Mouse (Mus musculus) embryonic fibroblast, embryonic 13.5 days (primary cell): Measurements from ENCODE around the gene Egfl6. TPM values are rescaled to one million over a fixed set of nuclear protein-coding genes. Genes with fewer than 3 reads are reported as not detected.
A peak's percentile ranks its signal among the peaks of the same experiment; 100 is the strongest.

Source experiments
- H3K27ac ChIP-seq: 2 replicates; pipeline ENCODE4 v1.5.1; 2012; ENCODE audit warnings: low read length, control low read depth, inconsistent platforms; ENCODE audit not compliant: insufficient read depth
- H3K4me1 ChIP-seq: 2 replicates; pipeline ENCODE4 v1.6.1; 2011; ENCODE audit warnings: low read length; ENCODE audit not compliant: control insufficient read depth, insufficient read depth
- H3K4me3 ChIP-seq: 2 replicates; pipeline ENCODE4 v1.5.1; 2011; ENCODE audit warnings: mild to moderate bottlenecking, control low read depth, low read length; ENCODE audit not compliant: insufficient read depth
- CTCF ChIP-seq: IDR thresholded peaks from 2 replicates; pipeline ENCODE4 v1.5.1; 2011; ENCODE audit warnings: mild to moderate bottlenecking, control low read depth, low read length, moderate library complexity, borderline replicate concordance; ENCODE audit not compliant: insufficient read depth
- POLR2A ChIP-seq: IDR thresholded peaks from 2 replicates; pipeline ENCODE4 v1.6.1; 2011; ENCODE audit warnings: low read depth, mild to moderate bottlenecking, control low read depth, low read length, moderate library complexity
- polyA plus RNA-seq: library from polyadenylated mRNA; stranded (reverse); fragments of >200 nt; gene quantifications from 2 replicates; pipeline ENCODE4 v1.2.4, GENCODE M21; 2011; ENCODE audit warnings: low read depth; ENCODE audit not compliant: missing spikeins, insufficient read length

Egfl6 gene
- polyA plus RNA-seq, result 6.0 and 58.7 TPM in 2 replicates

GRCm38 (mm10) chrX:166584947-166585824 lies at the start of gene Egfl6:
Gene Egfl6 (minus strand): TSS chrX:166585720.
- Histone ChIP-seq H3K27ac (no peak within 1 kb of the TSS), H3K4me3 (no peak within 1 kb of the TSS), H3K4me1 (no peaks in the 10 kb centered on the region)
- no peak for TF ChIP-seq CTCF
- TF ChIP-seq POLR2A, result no peak

GRCm38 (mm10) chrX:166626866-166627570 lies 41.5 kb upstream of the Egfl6 start:
- no peak overlapping the region for H3K4me3 ChIP-seq
- H3K4me1 ChIP-seq, result no peaks in the 10 kb centered on the region; the same call in 1 of the 2 replicates
- TF ChIP-seq CTCF (no peak), POLR2A (no peak)
- peak overlapping the region; percentile 86; the same call in 1 of the 2 replicates for H3K27ac ChIP-seq

GRCm38 (mm10) chrX:166626174-166626573 lies 40.7 kb upstream of the Egfl6 start:
- Histone ChIP-seq H3K27ac (peak overlapping the region; percentile 86; the same call in 1 of the 2 replicates), H3K4me1 (no peaks in the 10 kb centered on the region; the same call in 1 of the 2 replicates), H3K4me3 (no peak overlapping the region)
- TF ChIP-seq CTCF (no peak), POLR2A (no peak)

DNA sequence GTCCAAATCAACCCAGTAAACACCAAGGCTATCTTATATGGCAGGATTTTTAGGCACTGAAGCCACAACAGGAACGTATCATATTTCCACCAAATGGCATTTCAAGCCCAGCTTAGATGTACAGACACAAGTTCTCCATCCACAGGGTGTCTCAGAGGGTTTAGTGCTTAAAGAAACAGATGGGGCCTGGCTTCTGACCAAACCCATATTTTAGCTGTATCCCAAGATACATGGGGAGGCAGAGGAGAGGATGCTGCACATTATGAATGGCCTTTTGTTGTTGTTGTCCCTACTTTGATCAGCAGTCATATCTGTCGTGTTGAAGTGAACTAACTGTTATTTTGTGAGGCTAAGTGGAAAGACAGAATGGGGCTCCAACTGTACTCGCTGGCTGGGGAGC lies 37.7 kb upstream of the Egfl6 start:
- Histone ChIP-seq H3K4me3 (no peak overlapping the region), H3K4me1 (no peaks in the 10 kb centered on the region; the same call in 1 of the 2 replicates), H3K27ac (peak overlapping the region; percentile 61; the same call in 1 of the 2 replicates)
- TF ChIP-seq CTCF (no peak), POLR2A (no peak)

DNA sequence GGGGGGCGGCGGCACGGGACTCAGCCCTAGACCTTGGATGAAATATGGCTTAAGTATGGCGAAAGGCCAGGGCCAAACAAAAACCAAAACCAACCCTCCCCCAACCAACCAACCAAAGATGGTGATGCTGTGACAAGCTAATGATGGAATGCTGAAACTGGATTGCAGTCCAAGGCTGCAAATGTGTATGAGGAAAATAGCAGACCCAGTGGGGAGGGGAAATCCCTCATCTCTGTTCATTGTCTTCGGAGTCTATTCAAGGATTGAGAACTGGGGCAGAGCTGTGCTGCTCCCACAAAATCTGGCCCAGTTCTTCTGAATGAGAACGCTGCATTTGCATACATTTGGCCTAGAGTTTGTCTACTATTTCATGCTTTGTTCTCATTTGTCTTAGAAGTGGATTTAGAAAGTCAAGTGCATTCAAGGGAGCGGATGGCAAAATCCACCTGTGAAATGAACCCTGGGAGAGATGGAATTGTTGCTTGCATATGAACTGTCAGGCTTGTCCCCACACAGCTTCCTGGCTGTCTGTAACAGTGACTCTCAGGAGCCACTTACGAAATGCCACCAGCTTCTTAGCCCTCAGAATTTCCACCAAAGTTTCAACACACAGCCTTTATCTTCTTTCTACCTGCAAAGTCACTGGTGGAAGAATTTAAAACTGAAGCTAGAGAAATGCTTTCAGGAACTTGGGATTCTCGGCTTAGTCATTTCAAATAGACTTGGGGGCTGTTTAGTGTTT lies 36.2 kb upstream of the Egfl6 start:
- no peak overlapping the region for H3K27ac ChIP-seq
- no peaks in the 10 kb centered on the region; the same call in 1 of the 2 replicates for H3K4me1 ChIP-seq
- H3K4me3 ChIP-seq, result no peak overlapping the region
- TF ChIP-seq CTCF, result no peak
- TF ChIP-seq POLR2A, result no peak

GRCm38 (mm10) chrX:166620900-166621299 lies 35.4 kb upstream of the Egfl6 start:
- Histone ChIP-seq H3K4me3 (no peak overlapping the region), H3K27ac (peak overlapping the region; percentile 34; the same call in 1 of the 2 replicates), H3K4me1 (no peaks in the 10 kb centered on the region)
- TF ChIP-seq POLR2A (no peak), CTCF (no peak)

- no peaks in the 10 kb centered on the region for H3K4me1 ChIP-seq
- TF ChIP-seq CTCF (no peak), POLR2A (no peak)
- no peak overlapping the region for H3K4me3 ChIP-seq
- no peak overlapping the region for H3K27ac ChIP-seq
Observed at GRCm38 (mm10) chrX:166619084-166619483, 33.6 kb upstream of the Egfl6 start.

GRCm38 (mm10) chrX:166615191-166615590 lies 29.7 kb upstream of the Egfl6 start:
- Histone ChIP-seq H3K4me1 (no peaks in the 10 kb centered on the region), H3K4me3 (no peak overlapping the region), H3K27ac (peak overlapping the region; percentile 19; the same call in 1 of the 2 replicates)
- TF ChIP-seq POLR2A (no peak), CTCF (no peak)

- Histone ChIP-seq H3K4me1 (no peaks in the 10 kb centered on the region), H3K27ac (peak overlapping the region; percentile 86), H3K4me3 (no peak overlapping the region)
- TF ChIP-seq CTCF, result no peak
- no peak for TF ChIP-seq POLR2A
Observed at GRCm38 (mm10) chrX:166576111-166576510, 9.4 kb downstream of the Egfl6 start.

- Histone ChIP-seq H3K4me3 (no peak overlapping the region), H3K27ac (no peak overlapping the region; the same call in 1 of the 2 replicates), H3K4me1 (peaks cover 2% of the 10 kb centered on the region; the same call in 1 of the 2 replicates)
- TF ChIP-seq CTCF, result no peak
- no peak for TF ChIP-seq POLR2A
Observed at GRCm38 (mm10) chrX:166565983-166566382, 19.5 kb downstream of the Egfl6 start.
